Mouse (Mus musculus) kidney, embryonic 14.5 days (tissue): ENCODE measurements around the gene Ttc3. TPM values are rescaled to one million over a fixed set of nuclear protein-coding genes. Genes with fewer than 3 reads are reported as not detected.

ENCODE experiments used
- polyA plus RNA-seq: library from polyadenylated mRNA; unstranded; fragments of >200 nt; fragmentation: Nextera tagmentation; extraction: Ambion mirVana; gene quantifications from 2 replicates; pipeline ENCODE4 v1.2.1, GENCODE M21; 2014

The Ttc3 gene
- polyA plus RNA-seq, 1 experiment from 2014 or later = 269 TPM

Other genes with a start within 250 kb of the Ttc3 start
- 9.0 and 12.5 TPM in 2 replicates for gene Hlcs, start 57.0 kb upstream of the Ttc3 start, polyA plus RNA-seq
- gene Ripply3, start 42.2 kb upstream of the Ttc3 start, polyA plus RNA-seq = 14.6 and 15.3 TPM in 2 replicates
- gene Pigp, start 1.2 kb downstream of the Ttc3 start, polyA plus RNA-seq = 85.6 and 162 TPM in 2 replicates
- 45.1 and 59.2 TPM in 2 replicates for gene Vps26c, start 156.2 kb downstream of the Ttc3 start, polyA plus RNA-seq
- 13.3 and 18.2 TPM in 2 replicates for gene Dyrk1a, start 199.4 kb downstream of the Ttc3 start, polyA plus RNA-seq